Mouse (Mus musculus) thymus, postnatal 14 days (tissue): Measurements from ENCODE around the gene A730046J19Rik.

Experiments used
- DNase-seq: peaks from one replicate; pipeline ENCODE4 v3.0.0; 2021

A730046J19Rik gene

GRCm38 (mm10) chrX:144153523-144153922 is at the start of gene A730046J19Rik:
A730046J19Rik (plus strand) TSS chrX:144153695.
- DNase-seq, result no peak

- no peak for DNase-seq
Observed at GRCm38 (mm10) chrX:144104619-144105416, 48.7 kb upstream of the A730046J19Rik start.

DNA sequence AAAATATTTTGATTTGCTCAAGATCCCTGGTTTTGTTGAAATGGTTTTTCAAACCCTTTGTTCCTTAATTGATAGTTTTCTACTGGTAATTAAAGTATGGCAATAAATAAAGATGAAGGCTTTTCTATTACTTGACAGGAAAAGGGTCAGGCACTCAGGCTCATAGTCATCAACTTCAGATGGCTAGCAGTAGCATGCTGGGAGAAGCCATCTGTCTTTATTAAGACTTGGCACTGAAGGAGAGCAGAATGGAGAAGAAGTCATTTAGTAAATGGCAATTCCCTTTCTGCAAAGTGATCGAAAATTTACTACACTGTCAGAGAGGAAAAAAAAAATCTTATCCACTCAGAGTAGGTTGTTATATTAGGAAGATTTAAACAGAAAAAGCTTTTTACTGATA is 17.2 kb upstream of the A730046J19Rik start:
- DNase-seq, result no peak

- DNase-seq, result no peak
Observed at GRCm38 (mm10) chrX:144149987-144150386, 3.5 kb upstream of the A730046J19Rik start.

DNA sequence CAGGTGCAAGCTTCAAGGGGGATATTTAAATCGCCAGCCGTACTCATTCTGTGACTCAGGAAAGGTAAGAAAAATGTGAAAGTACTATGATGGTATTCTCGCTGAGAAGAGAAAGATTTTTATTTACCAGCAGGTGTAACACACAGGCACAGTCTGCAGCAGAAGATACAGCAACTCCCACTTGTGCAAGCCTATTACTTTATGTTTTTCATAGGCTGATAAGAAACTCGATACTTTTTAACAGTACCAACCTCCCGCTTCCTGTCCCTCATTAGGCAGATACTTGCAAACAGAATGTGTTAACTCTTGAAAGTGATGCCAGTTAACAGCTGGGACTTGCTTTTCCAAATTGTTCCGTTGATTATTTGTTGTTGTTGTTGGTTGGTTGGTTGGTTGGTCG is 616 bp downstream of the A730046J19Rik start:
- DNase-seq, result no peak

GRCm38 (mm10) chrX:144162936-144163335 is 9.4 kb downstream of the A730046J19Rik start:
- DNase-seq, result no peak
